Mouse (Mus musculus) liver, embryonic 15.5 days (tissue): ENCODE measurements around the gene Gm4491. TPM values are rescaled to one million over a fixed set of nuclear protein-coding genes. Genes with fewer than 3 reads are reported as not detected.

Source experiments
- ATAC-seq: fragments of 200-750 bp; cut with Nextera tagmentation; 2 replicates; pipeline ENCODE4 v1.8.0; 2017; ENCODE audit warnings: moderate number of reproducible peaks, mild to moderate bottlenecking, moderate library complexity; ENCODE audit not compliant: insufficient read depth
- H3K27ac ChIP-seq: fragments of 300-500 bp; sonication (generic); replicated peaks from 2 replicates; pipeline ENCODE4 v1.5.1; 2015; ENCODE audit warnings: mild to moderate bottlenecking, inconsistent platforms
- H3K27me3 ChIP-seq: fragments of 300-500 bp; sonication (generic); 2 replicates; pipeline ENCODE4 v1.6.1; 2015; ENCODE audit warnings: mild to moderate bottlenecking, inconsistent platforms
- H3K36me3 ChIP-seq: fragments of 300-500 bp; sonication (generic); replicated peaks from 2 replicates; pipeline ENCODE4 v1.6.1; 2015; ENCODE audit warnings: moderate library complexity, mild to moderate bottlenecking, inconsistent platforms
- H3K4me1 ChIP-seq: fragments of 300-500 bp; sonication (generic); replicated peaks from 2 replicates; pipeline ENCODE4 v1.6.1; 2015; ENCODE audit warnings: inconsistent platforms
- H3K4me2 ChIP-seq: fragments of 300-500 bp; sonication (generic); 2 replicates; pipeline ENCODE4 v1.6.1; 2015; ENCODE audit warnings: moderate library complexity, mild to moderate bottlenecking, inconsistent platforms
- H3K4me3 ChIP-seq: fragments of 300-500 bp; sonication (generic); replicated peaks from 2 replicates; pipeline ENCODE4 v1.5.1; 2015; ENCODE audit warnings: mild to moderate bottlenecking, inconsistent platforms
- H3K9ac ChIP-seq: fragments of 300-500 bp; sonication (generic); 2 replicates; pipeline ENCODE4 v1.6.1; 2015; ENCODE audit warnings: moderate library complexity, mild to moderate bottlenecking, inconsistent platforms
- H3K9me3 ChIP-seq: fragments of 300-500 bp; sonication (generic); replicated peaks from 2 replicates; pipeline ENCODE4 v1.6.1; 2016; ENCODE audit warnings: inconsistent platforms
- WGBS: fragments of 180-500 bp; shearing (Covaris S2); methylation state at CpG from one replicate; pipeline ENCODE4 v1.1.7; 2015; ENCODE audit warnings: mixed read lengths; ENCODE audit not compliant: insufficient replicate concordance; 5-methylcytosine and 5-hydroxymethylcytosine counted together
- polyA plus RNA-seq: library from polyadenylated mRNA; unstranded; fragments of >200 nt; fragmentation: Nextera tagmentation; extraction: Ambion mirVana; gene quantifications from 2 replicates; pipeline ENCODE4 v1.2.1, GENCODE M21; 2015

Gene Gm4491
- polyA plus RNA-seq, 1 experiment from 2014 or later = not detected

DNA sequence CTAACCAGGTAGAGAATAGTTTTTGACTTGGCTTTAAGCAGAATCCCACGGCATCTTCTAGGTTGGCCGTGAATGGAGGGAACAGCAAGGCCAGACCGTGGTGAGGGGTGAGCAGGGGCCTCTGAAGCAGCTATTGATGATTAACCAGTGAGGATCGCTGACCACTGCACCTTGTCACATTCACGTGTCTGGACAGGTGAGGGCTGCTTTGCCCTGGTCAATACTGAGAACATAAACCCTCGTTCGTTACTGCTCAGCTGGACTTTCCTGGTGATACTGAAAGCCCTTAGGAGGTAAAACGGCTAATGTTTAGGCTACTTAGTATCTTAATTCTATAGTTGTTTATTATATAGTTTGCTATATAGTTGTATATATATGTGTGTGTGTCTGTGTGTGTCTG, 8.6 kb downstream of the Gm4491 start:
- Histone ChIP-seq H3K9ac (no peak overlapping the region), H3K27me3 (peaks cover 80% of the 10 kb centered on the region), H3K9me3 (no peaks in the 10 kb centered on the region), H3K4me1 (no peaks in the 10 kb centered on the region), H3K4me2 (no peak overlapping the region), H3K27ac (no peak overlapping the region), H3K4me3 (no peak overlapping the region), H3K36me3 (no peaks in the 10 kb centered on the region)
- WGBS = 59% methylated on average over 8 of the region's 8 CpGs
- ATAC-seq = no peak

DNA sequence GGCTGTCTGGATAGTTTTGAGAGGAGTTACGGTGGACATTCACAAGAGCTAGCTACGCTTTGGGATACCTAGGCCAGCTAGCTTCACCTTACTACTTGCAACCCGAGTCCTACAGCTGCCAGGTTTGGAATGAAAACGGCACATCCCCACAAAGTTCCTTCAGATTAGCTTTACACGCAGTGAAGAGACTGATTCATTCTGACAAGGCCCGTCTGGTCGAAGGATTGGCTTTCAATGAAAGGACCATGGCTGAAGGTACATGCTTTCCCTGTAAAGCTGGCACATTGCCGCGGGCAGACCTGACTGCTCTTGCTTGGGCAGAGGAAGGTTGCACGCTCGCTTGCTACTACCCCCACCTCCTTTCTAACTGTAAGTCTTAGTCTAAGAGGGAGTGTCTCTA, 10.0 kb downstream of the Gm4491 start:
- H3K36me3 ChIP-seq = no peaks in the 10 kb centered on the region
- H3K27me3 ChIP-seq = peaks cover 72% of the 10 kb centered on the region
- 35% methylated on average over 11 of the region's 11 CpGs for whole genome bisulfite sequencing
- no peak for ATAC-seq
- no peak overlapping the region for H3K27ac ChIP-seq
- H3K9ac ChIP-seq = no peak overlapping the region
- no peak overlapping the region for H3K4me3 ChIP-seq
- no peaks in the 10 kb centered on the region for H3K9me3 ChIP-seq
- H3K4me2 ChIP-seq = no peak overlapping the region
- no peaks in the 10 kb centered on the region for H3K4me1 ChIP-seq

DNA sequence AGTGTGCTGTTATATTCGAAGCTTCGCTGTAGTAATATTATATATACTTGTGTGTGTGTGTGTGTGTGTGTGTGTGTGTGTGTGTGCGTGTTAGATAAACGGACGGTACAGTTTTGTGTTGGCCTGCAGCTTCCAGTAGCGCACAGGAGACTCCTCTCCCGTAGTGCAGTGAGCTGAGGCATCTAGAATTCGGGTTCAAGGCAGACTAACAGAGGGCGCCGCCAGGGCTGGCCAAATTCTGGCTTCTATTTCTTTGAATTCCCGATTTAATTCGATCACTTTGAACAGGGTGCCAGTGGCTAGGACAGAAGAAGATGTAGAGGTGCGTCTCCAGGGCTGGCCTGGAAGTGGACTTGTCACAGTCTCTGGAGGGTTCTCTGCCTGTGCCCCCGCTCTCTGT, 10.6 kb downstream of the Gm4491 start:
- WGBS = 12% methylated on average over 14 of the region's 14 CpGs
- H3K9ac ChIP-seq = no peak overlapping the region
- peaks cover 69% of the 10 kb centered on the region for H3K27me3 ChIP-seq
- H3K27ac ChIP-seq = no peak overlapping the region
- H3K4me1 ChIP-seq = no peaks in the 10 kb centered on the region
- H3K36me3 ChIP-seq = no peaks in the 10 kb centered on the region
- H3K9me3 ChIP-seq = no peaks in the 10 kb centered on the region
- ATAC-seq = no peak
- H3K4me2 ChIP-seq = peak overlapping the region; percentile 77
- H3K4me3 ChIP-seq = 0 out of 2 replicates have a peak overlapping the region, but pooled peaks have one; percentile 60

DNA sequence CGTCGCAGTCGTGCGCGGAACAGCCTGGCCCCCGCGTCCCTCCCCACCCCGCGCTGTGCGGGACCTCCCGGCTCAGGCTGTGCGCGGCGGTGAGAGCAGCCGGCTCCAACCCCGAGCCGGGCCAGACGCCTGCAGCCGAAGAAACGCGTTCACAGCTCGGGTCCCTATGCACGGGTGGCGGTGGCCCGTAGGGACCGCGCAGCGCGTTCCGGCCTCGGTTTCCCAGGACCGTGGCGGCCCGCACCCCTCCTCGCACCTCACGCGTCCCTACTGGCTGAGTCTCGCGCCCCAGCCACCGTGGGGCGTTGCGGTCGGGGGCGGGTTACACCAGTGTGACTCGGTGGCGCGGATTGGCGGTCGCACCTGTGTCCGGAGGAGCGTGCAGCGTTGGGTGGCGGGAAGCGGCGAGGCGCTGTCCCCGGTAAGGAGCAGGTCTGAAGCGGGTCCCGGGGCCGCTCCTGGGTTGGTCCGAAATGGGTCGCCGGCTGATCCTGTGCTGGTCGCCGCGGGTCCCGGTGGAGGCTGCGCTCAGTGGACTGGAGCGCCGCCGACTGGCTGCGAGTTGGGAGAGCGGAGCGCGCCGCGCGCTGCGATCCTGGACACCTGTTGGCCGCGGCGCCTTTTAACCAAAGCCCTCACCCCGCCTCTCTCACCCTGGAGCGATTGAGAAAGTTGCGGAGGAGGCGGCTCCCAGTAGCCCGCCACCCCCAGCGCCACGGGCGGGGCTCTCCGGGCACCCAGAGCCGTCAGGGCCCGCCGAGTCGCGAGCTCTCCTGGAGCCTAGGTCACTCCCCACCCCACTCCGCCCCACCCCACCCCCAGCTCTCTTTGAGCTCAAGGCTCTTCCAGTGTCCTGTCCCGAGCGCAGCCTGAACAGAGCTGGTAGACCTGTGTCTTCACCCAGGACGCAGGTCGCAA, 11.3 kb downstream of the Gm4491 start, which contains the start of gene Gjb2:
Gjb2 (minus strand) TSS at position 597 of the 918 bp plus-strand sequence.
- Histone ChIP-seq H3K9me3 (no peaks in the 10 kb centered on the region), H3K27ac (peak within 1 kb of the TSS; percentile 62), H3K4me2 (peak within 1 kb of the TSS; percentile 77), H3K9ac (peak within 1 kb of the TSS; percentile 56), H3K27me3 (peaks cover 63% of the 10 kb centered on the region), H3K36me3 (no peaks in the 10 kb centered on the region), H3K4me3 (peak within 1 kb of the TSS; percentile 60), H3K4me1 (no peaks in the 10 kb centered on the region)
- ATAC-seq = peak; percentile 78
- WGBS = under 1% methylated on average over 101 of the region's 101 CpGs

DNA sequence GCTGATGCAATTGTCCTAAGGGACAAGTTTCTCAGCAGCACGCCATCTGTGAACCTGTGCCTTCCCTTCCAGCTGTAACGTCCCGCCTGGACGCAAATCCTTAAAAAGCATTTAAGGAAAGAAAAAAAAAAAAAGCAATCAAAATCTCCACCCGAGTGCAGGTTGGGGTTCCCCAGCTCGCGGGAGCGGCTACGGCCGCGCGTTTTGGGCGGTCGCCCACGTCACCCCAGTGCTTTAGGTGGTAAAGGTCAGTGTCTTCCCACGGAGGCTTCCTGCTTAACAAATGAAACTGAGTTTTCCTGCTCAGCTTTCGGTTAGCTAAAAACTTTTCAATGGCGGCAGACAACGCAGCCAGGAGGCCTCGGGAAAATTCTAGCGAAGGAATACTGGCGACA, 12.0 kb downstream of the Gm4491 start:
- no peaks in the 10 kb centered on the region for H3K4me1 ChIP-seq
- ATAC-seq = no peak
- no peaks in the 10 kb centered on the region for H3K36me3 ChIP-seq
- H3K27ac ChIP-seq = peak overlapping the region; percentile 62; the same call in 1 of the 2 replicates
- 3% methylated on average over 22 of the region's 22 CpGs for WGBS
- peaks cover 63% of the 10 kb centered on the region for H3K27me3 ChIP-seq
- peak overlapping the region; percentile 77 for H3K4me2 ChIP-seq
- H3K9ac ChIP-seq = peak overlapping the region; percentile 56
- peak overlapping the region; percentile 60 for H3K4me3 ChIP-seq
- H3K9me3 ChIP-seq = no peaks in the 10 kb centered on the region

DNA sequence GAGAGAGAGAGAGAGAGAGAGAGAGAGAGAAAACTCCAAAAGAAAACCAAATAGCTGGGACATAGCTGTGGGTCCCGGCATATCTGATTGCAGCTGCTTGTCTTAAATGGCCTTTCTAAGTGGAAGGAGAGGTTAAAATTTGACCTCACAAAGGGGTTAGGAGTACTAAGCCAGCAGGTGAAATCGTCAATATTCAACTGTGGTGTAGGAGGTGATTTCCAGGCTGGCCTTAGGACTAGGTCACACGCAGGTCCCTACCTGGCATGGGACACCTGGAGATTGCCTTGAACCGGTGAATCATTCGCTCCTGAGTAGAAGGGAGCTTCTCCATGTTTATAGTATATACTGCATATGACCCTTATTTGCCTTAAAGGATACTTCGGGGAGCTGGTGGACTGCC, 12.6 kb downstream of the Gm4491 start:
- no peaks in the 10 kb centered on the region for H3K9me3 ChIP-seq
- peak overlapping the region; percentile 77 for H3K4me2 ChIP-seq
- peaks cover 63% of the 10 kb centered on the region for H3K27me3 ChIP-seq
- H3K4me3 ChIP-seq = peak overlapping the region; percentile 60
- H3K4me1 ChIP-seq = no peaks in the 10 kb centered on the region
- H3K27ac ChIP-seq = no peak overlapping the region
- 49% methylated on average over 6 of the region's 6 CpGs for WGBS
- no peaks in the 10 kb centered on the region for H3K36me3 ChIP-seq
- ATAC-seq = no peak
- 0 out of 2 replicates have a peak overlapping the region, but pooled peaks have one; percentile 56 for H3K9ac ChIP-seq

DNA sequence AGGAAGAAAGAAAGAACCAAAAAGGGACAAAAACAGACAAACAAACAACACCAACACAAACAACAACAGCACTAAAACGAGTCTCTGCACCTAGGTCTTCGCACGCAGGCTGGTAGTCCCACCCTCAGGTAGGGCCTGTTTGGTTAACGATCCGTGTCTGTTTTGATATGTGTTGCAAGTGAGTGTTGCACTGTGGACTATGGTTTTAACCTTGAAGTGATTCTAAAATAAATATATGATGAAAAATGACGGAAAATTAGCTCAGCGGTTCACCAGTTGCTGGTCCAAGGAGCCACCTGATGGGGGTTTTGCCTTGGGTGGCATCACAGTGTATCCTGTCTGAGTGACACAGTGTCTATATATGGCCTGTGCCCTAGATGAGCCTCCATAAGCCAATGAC, 14.1 kb downstream of the Gm4491 start:
- H3K27ac ChIP-seq = no peak overlapping the region; the same call in 1 of the 2 replicates
- H3K9me3 ChIP-seq = no peaks in the 10 kb centered on the region
- no peak overlapping the region for H3K4me3 ChIP-seq
- H3K27me3 ChIP-seq = peaks cover 50% of the 10 kb centered on the region
- WGBS = 65% methylated on average over 7 of the region's 7 CpGs
- peak overlapping the region; percentile 77 for H3K4me2 ChIP-seq
- no peak for ATAC-seq
- peaks cover 5% of the 10 kb centered on the region; the same call in 1 of the 2 replicates for H3K4me1 ChIP-seq
- H3K36me3 ChIP-seq = no peaks in the 10 kb centered on the region
- no peak overlapping the region for H3K9ac ChIP-seq

DNA sequence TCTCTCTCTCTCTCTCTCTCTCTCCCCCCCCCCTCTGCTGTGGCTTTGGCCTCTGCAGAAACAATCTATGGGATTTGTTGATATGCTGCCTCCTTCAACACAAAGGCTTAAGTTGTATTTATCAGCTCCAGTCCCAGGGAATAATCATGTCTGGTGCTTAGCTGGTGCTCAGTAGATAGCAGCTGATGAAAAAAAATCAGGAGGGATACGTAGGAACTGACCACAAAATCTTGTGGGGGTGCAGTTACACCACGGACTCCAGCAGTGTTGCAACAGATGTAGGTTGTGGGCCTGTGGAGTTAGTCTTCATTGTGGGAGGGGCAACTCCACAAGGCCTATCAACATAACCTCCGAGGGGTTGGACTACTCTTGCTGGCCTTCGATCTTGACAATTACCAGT, 19.8 kb downstream of the Gm4491 start:
- peak; percentile 61 for ATAC-seq
- Histone ChIP-seq H3K9ac (no peak overlapping the region), H3K36me3 (no peaks in the 10 kb centered on the region), H3K4me2 (no peak overlapping the region), H3K4me3 (no peak overlapping the region), H3K9me3 (no peaks in the 10 kb centered on the region), H3K27me3 (no peaks in the 10 kb centered on the region), H3K4me1 (peaks cover 23% of the 10 kb centered on the region), H3K27ac (no peak overlapping the region)
- WGBS = 7% methylated on average over 4 of the region's 4 CpGs

DNA sequence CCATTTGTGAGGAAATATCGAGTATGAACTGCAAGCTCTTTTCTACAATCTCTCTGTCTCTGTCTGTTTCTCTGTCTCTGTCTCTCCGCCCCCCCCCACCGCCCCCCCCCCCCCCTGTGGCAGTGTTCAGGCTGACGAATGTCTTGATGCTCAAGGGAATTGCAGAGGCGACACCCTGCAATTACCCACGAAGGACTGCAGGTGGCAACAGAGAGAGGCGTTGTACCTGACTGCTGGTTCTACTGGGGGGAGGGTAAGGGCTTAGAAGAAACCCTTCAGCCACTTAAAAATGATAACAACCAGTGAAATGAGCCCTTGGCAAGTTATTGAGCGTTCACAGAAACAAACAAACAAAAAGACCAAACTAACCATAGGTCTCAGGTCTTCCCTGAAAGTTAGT, 22.7 kb downstream of the Gm4491 start:
- ATAC-seq = no peak
- H3K4me1 ChIP-seq = peaks cover 27% of the 10 kb centered on the region

DNA sequence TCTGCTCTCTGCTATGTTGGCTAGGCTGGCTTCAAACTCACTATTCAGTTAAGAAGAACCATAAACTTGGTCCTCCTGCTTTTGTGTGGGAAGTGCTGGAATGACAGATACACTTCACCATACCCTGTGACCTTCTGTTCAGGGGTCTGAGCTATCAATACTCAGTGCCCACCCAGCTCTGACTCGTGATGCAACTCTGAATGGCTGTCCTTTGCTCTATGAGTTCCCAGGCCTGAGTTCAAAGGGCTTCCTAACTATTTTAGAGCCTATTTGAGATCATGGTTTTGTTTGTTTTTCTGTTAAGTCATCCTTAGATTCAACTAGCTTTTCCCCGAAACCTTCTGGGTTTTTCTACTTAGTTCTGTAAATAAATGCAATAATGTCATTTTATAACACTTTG, 25.7 kb downstream of the Gm4491 start:
- 47% methylated on average over 2 of the region's 2 CpGs for WGBS
- Histone ChIP-seq H3K27ac (peak overlapping the region; percentile 79), H3K4me3 (no peak overlapping the region), H3K9me3 (no peaks in the 10 kb centered on the region), H3K9ac (no peak overlapping the region), H3K36me3 (no peaks in the 10 kb centered on the region), H3K4me2 (no peak overlapping the region), H3K4me1 (peaks cover 7% of the 10 kb centered on the region; the same call in 1 of the 2 replicates), H3K27me3 (no peaks in the 10 kb centered on the region)
- peak; percentile 53 for ATAC-seq

More for the DNA sequence above, 22.7 kb downstream of the Gm4491 start:
- Histone ChIP-seq H3K36me3 (no peaks in the 10 kb centered on the region), H3K27me3 (no peaks in the 10 kb centered on the region), H3K9me3 (no peaks in the 10 kb centered on the region), H3K4me3 (no peak overlapping the region), H3K9ac (no peak overlapping the region), H3K4me2 (no peak overlapping the region), H3K27ac (no peak overlapping the region)
- WGBS = 5% methylated on average over 8 of the region's 8 CpGs

DNA sequence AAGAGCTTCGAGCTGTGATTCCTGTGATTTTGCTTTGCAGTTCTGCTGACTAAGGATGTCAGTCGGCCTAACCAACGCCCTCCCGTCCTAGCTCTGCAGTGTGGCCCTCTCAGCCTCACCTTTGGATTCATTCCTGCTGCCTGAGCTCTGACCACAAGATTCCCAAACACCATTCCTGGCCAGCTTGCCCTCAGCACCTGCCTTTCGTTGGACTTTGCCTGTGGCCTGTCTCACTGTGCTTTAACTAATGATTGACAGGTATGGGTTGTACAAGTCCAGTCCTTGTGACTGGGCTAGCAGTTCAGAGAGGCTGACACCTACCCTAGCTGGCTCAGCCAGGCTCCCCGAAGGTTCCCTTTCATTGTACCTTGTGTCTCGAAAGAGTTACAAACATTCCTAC, 26.6 kb downstream of the Gm4491 start:
- peaks cover 7% of the 10 kb centered on the region; the same call in 1 of the 2 replicates for H3K4me1 ChIP-seq
- H3K9me3 ChIP-seq = no peaks in the 10 kb centered on the region
- peak overlapping the region; percentile 79 for H3K27ac ChIP-seq
- WGBS = 50% methylated on average over 7 of the region's 7 CpGs
- no peak overlapping the region for H3K4me3 ChIP-seq
- H3K9ac ChIP-seq = no peak overlapping the region
- H3K36me3 ChIP-seq = no peaks in the 10 kb centered on the region
- peak; percentile 86 for ATAC-seq
- H3K4me2 ChIP-seq = no peak overlapping the region
- H3K27me3 ChIP-seq = no peaks in the 10 kb centered on the region
